Mouse (Mus musculus) ES-E14 (cell line): ENCODE measurements around the gene Apoh.

Source experiments
- CHD2 ChIP-seq: IDR thresholded peaks from 2 replicates; pipeline ENCODE4 v1.6.1; 2014; ENCODE audit warnings: mild to moderate bottlenecking, low read depth, low read length, inconsistent platforms
- HCFC1 ChIP-seq: IDR thresholded peaks from 2 replicates; pipeline ENCODE4 v1.6.1; 2012; ENCODE audit warnings: low read length, inconsistent platforms, borderline replicate concordance; ENCODE audit not compliant: insufficient read depth
- MAFK ChIP-seq: IDR thresholded peaks from 2 replicates; pipeline ENCODE4 v1.6.1; 2014; ENCODE audit warnings: mild to moderate bottlenecking, low read depth, low read length, inconsistent platforms; ENCODE audit not compliant: insufficient read depth
- ZC3H11A ChIP-seq: IDR thresholded peaks from 2 replicates; pipeline ENCODE4 v1.6.1; 2012; ENCODE audit warnings: low read depth, mild to moderate bottlenecking, inconsistent platforms, low read length, borderline replicate concordance

- TF ChIP-seq MAFK: no peak
- no peak for TF ChIP-seq CHD2
- TF ChIP-seq ZC3H11A: no peak
- no peak for TF ChIP-seq HCFC1
Measured at GRCm38 (mm10) chr11:108301796-108302490, 41.2 kb upstream of the Apoh start.
